Mouse (Mus musculus): Measurements from ENCODE around the gene Eps8. TPM values are rescaled to one million over a fixed set of nuclear protein-coding genes. Genes with fewer than 3 reads are reported as not detected.

The Eps8 gene
- polyA plus RNA-seq, 1 experiment from 2014 or later = 10.0 TPM

DNA sequence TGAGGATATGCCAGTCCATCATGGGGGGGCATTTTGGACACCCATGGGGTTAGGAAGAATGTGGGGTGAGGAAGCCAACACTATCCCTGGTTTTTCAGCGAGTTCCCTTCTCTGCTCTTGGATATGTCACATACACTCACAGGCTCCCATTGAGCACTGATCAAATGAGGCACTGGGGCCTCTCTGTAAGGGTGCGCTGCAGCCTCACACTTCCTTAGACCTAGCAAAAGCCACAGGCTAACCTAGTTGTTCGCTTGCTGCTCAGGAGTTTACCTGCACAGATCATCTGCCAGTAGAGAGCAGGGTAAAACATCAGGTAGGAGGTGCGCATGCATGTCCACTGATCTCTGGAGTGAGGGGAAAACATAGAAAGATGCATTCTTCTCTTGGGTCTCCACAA is 97.5 kb downstream of the Eps8 start:
- Histone ChIP-seq H3K9me3 (replicated peaks; ENCODE audit: control insufficient read depth, low read length) (no peaks in the 10 kb centered on the region), H3K27me3 (ENCODE audit: control insufficient read depth, insufficient read depth, low read length) (no peaks in the 10 kb centered on the region), H3K4me1 (ENCODE audit: control insufficient read depth, insufficient read depth, low read length) (no peaks in the 10 kb centered on the region), H3K4me3 (ENCODE audit: low read depth, low read length) (no peak overlapping the region), H3K27ac (replicated peaks; ENCODE audit: low read depth, low read length) (no peak overlapping the region), H3K9ac (replicated peaks; ENCODE audit: low read length) (no peak overlapping the region), H3K36me3 (replicated peaks; ENCODE audit: control insufficient read depth, insufficient read depth, low read depth, low read length) (no peaks in the 10 kb centered on the region), H3K4me2 (ENCODE audit: low read depth, low read length) (no peak overlapping the region)
- DNase-seq (ENCODE audit: low spot score) = no peak
- no peak for ATAC-seq (replicated peaks; ENCODE audit: insufficient number of reproducible peaks, low FRiP score, low TSS enrichment, low read depth)
- 84% methylated on average over 4 of the region's 4 CpGs for WGBS

DNA sequence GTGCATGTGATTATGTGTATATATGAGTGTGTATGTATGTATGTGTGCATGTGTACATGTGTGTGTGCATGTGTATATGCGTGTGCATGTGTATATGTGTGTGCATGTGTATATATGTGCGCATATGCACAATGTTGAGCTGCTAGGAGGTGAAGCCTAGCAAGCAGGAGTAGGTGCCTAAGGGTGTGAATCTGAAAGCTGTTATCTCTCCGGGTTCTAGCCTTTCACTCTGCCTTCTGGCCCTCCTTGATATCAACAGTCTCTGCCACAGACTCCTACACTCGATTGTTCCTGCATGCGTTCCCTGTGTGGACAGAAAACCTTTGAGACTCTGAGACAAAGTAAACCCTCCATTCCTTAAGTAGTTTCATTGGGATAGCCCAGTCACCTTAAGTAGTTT is 98.0 kb downstream of the Eps8 start:
- no peak for ATAC-seq (replicated peaks; ENCODE audit: insufficient number of reproducible peaks, low FRiP score, low TSS enrichment, low read depth)
- no peak for DNase-seq (ENCODE audit: low spot score)
- Histone ChIP-seq H3K4me3 (ENCODE audit: low read depth, low read length) (no peak overlapping the region), H3K9ac (replicated peaks; ENCODE audit: low read length) (no peak overlapping the region), H3K4me1 (ENCODE audit: control insufficient read depth, insufficient read depth, low read length) (no peaks in the 10 kb centered on the region), H3K27ac (replicated peaks; ENCODE audit: low read depth, low read length) (no peak overlapping the region), H3K4me2 (ENCODE audit: low read depth, low read length) (no peak overlapping the region), H3K36me3 (replicated peaks; ENCODE audit: control insufficient read depth, insufficient read depth, low read depth, low read length) (no peaks in the 10 kb centered on the region), H3K27me3 (ENCODE audit: control insufficient read depth, insufficient read depth, low read length) (no peaks in the 10 kb centered on the region), H3K9me3 (replicated peaks; ENCODE audit: control insufficient read depth, low read length) (no peaks in the 10 kb centered on the region)
- WGBS = 96% methylated on average over 5 of the region's 5 CpGs

DNA sequence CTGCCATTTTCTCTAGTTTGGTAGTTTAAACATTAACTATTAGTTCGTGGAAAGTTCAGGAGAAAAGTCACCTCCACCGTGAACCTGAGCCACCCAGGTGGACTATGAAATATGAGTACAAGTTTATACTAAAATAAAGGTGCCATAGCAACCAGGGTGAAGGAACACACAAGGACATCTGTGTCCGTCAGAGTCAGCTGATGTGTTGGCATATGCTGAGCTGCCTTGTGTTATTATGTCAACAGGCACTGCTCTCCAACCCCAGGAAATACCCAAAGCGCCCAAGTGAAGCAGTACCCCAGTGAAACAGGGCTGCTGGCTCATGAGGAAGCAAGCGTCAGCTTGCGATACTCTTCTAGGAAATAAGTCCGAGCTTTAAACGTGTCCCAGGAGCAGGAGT is 104.5 kb downstream of the Eps8 start:
- Histone ChIP-seq H3K4me2 (ENCODE audit: low read depth, low read length) (no peak overlapping the region), H3K27me3 (ENCODE audit: control insufficient read depth, insufficient read depth, low read length) (no peaks in the 10 kb centered on the region), H3K4me1 (ENCODE audit: control insufficient read depth, insufficient read depth, low read length) (no peaks in the 10 kb centered on the region), H3K27ac (replicated peaks; ENCODE audit: low read depth, low read length) (no peak overlapping the region), H3K36me3 (replicated peaks; ENCODE audit: control insufficient read depth, insufficient read depth, low read depth, low read length) (no peaks in the 10 kb centered on the region), H3K9me3 (replicated peaks; ENCODE audit: control insufficient read depth, low read length) (no peaks in the 10 kb centered on the region), H3K4me3 (ENCODE audit: low read depth, low read length) (no peak overlapping the region), H3K9ac (replicated peaks; ENCODE audit: low read length) (no peak overlapping the region)
- peak; percentile 35 for DNase-seq (ENCODE audit: low spot score)
- 67% methylated on average over 8 of the region's 8 CpGs for WGBS
- no peak; the same call in 1 of the 2 replicates for ATAC-seq (replicated peaks; ENCODE audit: insufficient number of reproducible peaks, low FRiP score, low TSS enrichment, low read depth)

DNA sequence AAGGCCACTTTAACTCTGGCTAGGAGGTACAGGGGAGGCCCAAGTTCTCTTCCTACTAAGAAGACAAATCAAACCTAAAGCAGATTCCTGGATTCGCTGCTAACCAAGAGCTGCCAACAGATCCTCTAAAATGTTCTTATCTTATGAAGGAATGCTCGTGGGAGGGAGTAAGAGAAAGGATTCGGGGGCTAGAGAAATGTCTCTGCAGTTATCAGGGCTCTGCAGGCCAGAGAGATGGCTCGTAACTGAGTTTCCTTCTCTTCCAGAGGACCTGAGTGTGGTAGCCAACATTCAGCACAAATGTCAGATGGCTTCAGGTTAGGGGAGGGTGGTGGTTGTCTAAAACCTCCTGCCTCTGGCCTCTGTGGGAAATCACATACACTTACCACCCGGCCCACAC is 106.1 kb downstream of the Eps8 start:
- Histone ChIP-seq H3K4me1 (ENCODE audit: control insufficient read depth, insufficient read depth, low read length) (no peaks in the 10 kb centered on the region), H3K9me3 (replicated peaks; ENCODE audit: control insufficient read depth, low read length) (no peaks in the 10 kb centered on the region), H3K4me3 (ENCODE audit: low read depth, low read length) (no peak overlapping the region), H3K36me3 (replicated peaks; ENCODE audit: control insufficient read depth, insufficient read depth, low read depth, low read length) (no peaks in the 10 kb centered on the region), H3K27ac (replicated peaks; ENCODE audit: low read depth, low read length) (no peak overlapping the region), H3K9ac (replicated peaks; ENCODE audit: low read length) (no peak overlapping the region), H3K4me2 (ENCODE audit: low read depth, low read length) (no peak overlapping the region), H3K27me3 (ENCODE audit: control insufficient read depth, insufficient read depth, low read length) (no peaks in the 10 kb centered on the region)
- 80% methylated on average over 5 of the region's 5 CpGs for WGBS
- DNase-seq (ENCODE audit: low spot score) (no peak), ATAC-seq (replicated peaks; ENCODE audit: insufficient number of reproducible peaks, low FRiP score, low TSS enrichment, low read depth) (no peak)

DNA sequence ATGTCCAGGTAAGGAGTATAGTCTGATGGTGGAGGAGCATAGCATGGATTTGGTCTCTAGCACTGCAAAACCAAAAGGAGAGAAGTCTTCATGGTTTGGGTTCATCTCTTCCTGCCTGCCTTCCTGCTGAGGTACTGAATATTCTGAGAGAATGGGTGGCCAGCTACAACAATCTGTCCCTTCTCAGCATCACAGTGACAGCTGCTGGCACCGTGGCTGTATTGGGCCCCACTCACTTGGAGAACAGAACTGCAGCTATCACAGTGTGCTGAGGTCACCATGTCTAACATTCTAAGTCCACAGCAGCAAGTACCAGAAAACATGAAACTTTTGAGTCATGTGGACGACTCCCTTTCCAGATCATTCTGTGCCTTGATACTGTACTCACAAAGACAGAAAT is 107.1 kb downstream of the Eps8 start:
- ATAC-seq (replicated peaks; ENCODE audit: insufficient number of reproducible peaks, low FRiP score, low TSS enrichment, low read depth) (no peak), DNase-seq (ENCODE audit: low spot score) (no peak)
- H3K4me3 ChIP-seq (ENCODE audit: low read depth, low read length) = no peak overlapping the region
- no peaks in the 10 kb centered on the region for H3K9me3 ChIP-seq (replicated peaks; ENCODE audit: control insufficient read depth, low read length)
- H3K4me1 ChIP-seq (ENCODE audit: control insufficient read depth, insufficient read depth, low read length) = no peaks in the 10 kb centered on the region
- H3K4me2 ChIP-seq (ENCODE audit: low read depth, low read length) = no peak overlapping the region
- no peak overlapping the region for H3K9ac ChIP-seq (replicated peaks; ENCODE audit: low read length)
- H3K27me3 ChIP-seq (ENCODE audit: control insufficient read depth, insufficient read depth, low read length) = no peaks in the 10 kb centered on the region
- no peak overlapping the region for H3K27ac ChIP-seq (replicated peaks; ENCODE audit: low read depth, low read length)
- no peaks in the 10 kb centered on the region for H3K36me3 ChIP-seq (replicated peaks; ENCODE audit: control insufficient read depth, insufficient read depth, low read depth, low read length)
- WGBS = 87% methylated on average over 2 of the region's 2 CpGs

DNA sequence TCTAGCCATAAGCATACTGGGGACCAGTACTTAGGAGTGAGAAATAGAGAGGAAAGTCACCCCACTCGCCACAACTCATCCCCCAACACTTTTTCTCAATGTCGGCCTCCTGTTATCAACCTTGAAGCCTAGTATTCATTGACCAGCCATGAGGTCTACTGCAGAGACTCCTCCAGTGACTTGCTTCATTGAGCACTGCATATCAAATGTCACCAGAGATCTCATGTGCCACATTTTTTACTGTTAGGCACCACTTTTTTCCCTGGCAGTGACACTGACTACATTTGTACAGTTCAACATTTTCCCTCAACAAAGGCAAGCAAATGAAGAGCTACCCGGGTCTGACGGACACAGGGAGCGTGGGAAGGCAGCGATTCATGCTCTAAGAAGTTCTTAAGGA is 108.6 kb downstream of the Eps8 start:
- H3K9me3 ChIP-seq (replicated peaks; ENCODE audit: control insufficient read depth, low read length) = no peaks in the 10 kb centered on the region
- no peak overlapping the region for H3K4me3 ChIP-seq (ENCODE audit: low read depth, low read length)
- no peaks in the 10 kb centered on the region for H3K36me3 ChIP-seq (replicated peaks; ENCODE audit: control insufficient read depth, insufficient read depth, low read depth, low read length)
- no peak overlapping the region for H3K9ac ChIP-seq (replicated peaks; ENCODE audit: low read length)
- H3K4me1 ChIP-seq (ENCODE audit: control insufficient read depth, insufficient read depth, low read length) = no peaks in the 10 kb centered on the region
- H3K27ac ChIP-seq (replicated peaks; ENCODE audit: low read depth, low read length) = no peak overlapping the region
- DNase-seq (ENCODE audit: low spot score) (no peak), ATAC-seq (replicated peaks; ENCODE audit: insufficient number of reproducible peaks, low FRiP score, low TSS enrichment, low read depth) (no peak)
- WGBS = 91% methylated on average over 6 of the region's 6 CpGs
- H3K4me2 ChIP-seq (ENCODE audit: low read depth, low read length) = no peak overlapping the region
- no peaks in the 10 kb centered on the region for H3K27me3 ChIP-seq (ENCODE audit: control insufficient read depth, insufficient read depth, low read length)

DNA sequence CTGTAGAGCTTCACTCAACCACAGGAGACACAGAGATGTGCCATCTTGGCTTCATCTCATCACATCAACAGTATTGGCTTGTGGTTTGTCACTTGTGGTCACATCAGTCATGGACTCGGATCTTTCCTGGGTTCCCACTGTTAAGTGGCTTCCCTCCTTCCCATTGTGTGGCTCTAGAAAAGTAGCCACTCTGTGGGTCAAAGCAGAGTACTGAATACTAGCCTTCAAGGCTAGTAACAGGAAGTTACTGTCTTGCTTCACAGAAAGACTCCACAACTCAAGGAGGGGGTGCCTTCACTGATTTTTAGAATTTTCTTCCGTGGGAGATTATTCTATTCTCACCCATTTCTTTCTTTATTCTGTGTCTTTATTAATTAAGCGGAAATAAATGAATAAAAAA is 109.3 kb downstream of the Eps8 start:
- Histone ChIP-seq H3K27me3 (ENCODE audit: control insufficient read depth, insufficient read depth, low read length) (no peaks in the 10 kb centered on the region), H3K27ac (replicated peaks; ENCODE audit: low read depth, low read length) (no peak overlapping the region), H3K4me1 (ENCODE audit: control insufficient read depth, insufficient read depth, low read length) (no peaks in the 10 kb centered on the region), H3K36me3 (replicated peaks; ENCODE audit: control insufficient read depth, insufficient read depth, low read depth, low read length) (no peaks in the 10 kb centered on the region), H3K9me3 (replicated peaks; ENCODE audit: control insufficient read depth, low read length) (no peaks in the 10 kb centered on the region), H3K4me2 (ENCODE audit: low read depth, low read length) (no peak overlapping the region), H3K9ac (replicated peaks; ENCODE audit: low read length) (no peak overlapping the region), H3K4me3 (ENCODE audit: low read depth, low read length) (no peak overlapping the region)
- ATAC-seq (replicated peaks; ENCODE audit: insufficient number of reproducible peaks, low FRiP score, low TSS enrichment, low read depth) (no peak), DNase-seq (ENCODE audit: low spot score) (no peak)
- WGBS = 88% methylated on average over 3 of the region's 3 CpGs

DNA sequence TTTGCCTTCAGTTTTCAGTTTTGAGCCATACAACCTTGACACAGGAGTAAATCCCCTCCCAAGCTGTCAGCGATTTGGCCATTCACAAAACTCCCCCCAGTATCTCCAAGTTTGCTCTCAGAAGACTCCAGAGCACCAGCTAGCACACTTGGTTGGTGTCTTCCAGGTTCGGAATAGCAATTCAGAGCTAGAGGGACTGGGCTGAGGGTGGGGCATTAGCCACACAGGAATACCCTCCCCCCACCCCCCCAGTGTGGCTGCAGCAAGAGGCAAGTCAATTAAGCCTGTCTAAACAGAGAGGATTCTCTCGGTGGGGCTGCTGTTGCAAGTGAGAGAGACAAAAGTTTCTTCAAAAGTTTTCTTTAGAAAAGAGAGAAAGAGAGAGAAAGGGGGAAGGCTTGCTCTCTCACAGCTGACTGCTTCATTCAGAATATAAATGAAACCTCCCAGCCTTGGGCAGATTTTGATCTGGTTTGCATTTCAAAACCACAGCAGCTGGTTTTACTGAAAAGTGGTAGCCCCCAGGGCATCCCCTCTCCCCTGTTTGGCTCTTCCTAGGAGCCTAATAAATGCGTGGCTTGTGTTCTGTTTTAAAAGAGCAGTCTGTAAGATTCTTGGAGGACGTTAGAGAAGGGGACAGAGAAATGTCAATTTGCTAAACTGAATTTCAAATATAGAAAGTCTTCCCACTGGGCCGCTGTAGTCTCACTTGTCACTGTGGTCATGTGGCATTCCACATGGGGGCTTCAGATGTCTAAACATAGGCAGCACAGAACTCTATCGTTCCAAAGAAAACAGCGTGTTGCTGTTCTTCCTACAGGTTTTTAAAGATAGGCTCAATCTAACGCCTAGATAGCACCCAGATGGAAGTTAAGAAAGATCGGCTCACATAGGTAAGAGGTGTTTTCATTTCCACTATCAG is 112.2 kb downstream of the Eps8 start:
- 0 out of 2 replicates have a peak overlapping the region, but pooled peaks have one; percentile 31 for H3K27ac ChIP-seq (replicated peaks; ENCODE audit: low read depth, low read length)
- no peak overlapping the region for H3K4me2 ChIP-seq (ENCODE audit: low read depth, low read length)
- H3K4me3 ChIP-seq (ENCODE audit: low read depth, low read length) = no peak overlapping the region
- peak; percentile 83 for ATAC-seq (replicated peaks; ENCODE audit: insufficient number of reproducible peaks, low FRiP score, low TSS enrichment, low read depth)
- H3K9ac ChIP-seq (replicated peaks; ENCODE audit: low read length) = no peak overlapping the region
- no peaks in the 10 kb centered on the region for H3K4me1 ChIP-seq (ENCODE audit: control insufficient read depth, insufficient read depth, low read length)
- no peaks in the 10 kb centered on the region for H3K9me3 ChIP-seq (replicated peaks; ENCODE audit: control insufficient read depth, low read length)
- H3K36me3 ChIP-seq (replicated peaks; ENCODE audit: control insufficient read depth, insufficient read depth, low read depth, low read length) = no peaks in the 10 kb centered on the region
- no peaks in the 10 kb centered on the region for H3K27me3 ChIP-seq (ENCODE audit: control insufficient read depth, insufficient read depth, low read length)
- WGBS = 5% methylated on average over 10 of the region's 10 CpGs
- DNase-seq (ENCODE audit: low spot score) = peak; percentile 85

Data from embryonic facial prominence, embryonic 11.5 days (tissue).